Mouse (Mus musculus) erythroblast, embryonic 14.5 days (primary cell): ENCODE results near the gene Hes7.

Experiments used
- GATA1 ChIP-seq: IDR thresholded peaks from 2 replicates; pipeline ENCODE4 v1.6.1; 2012; ENCODE audit warnings: low read length, inconsistent platforms, mixed read lengths
- TAL1 ChIP-seq: IDR thresholded peaks from 3 replicates; pipeline ENCODE4 v1.6.1; 2012; ENCODE audit warnings: low read length, inconsistent platforms, mixed read lengths

- TF ChIP-seq GATA1 (no peak), TAL1 (no peak)
Measured at GRCm38 (mm10) chr11:69110319-69111046, 9.7 kb upstream of the Hes7 start.
